Mouse (Mus musculus) olfactory bulb, adult 2 months (tissue): Measurements from ENCODE around the gene Pusl1.

Experiments
- CTCF ChIP-seq: fragments of 200-500 bp; IDR thresholded peaks from 2 replicates; pipeline ENCODE4 v1.5.1; 2012; ENCODE audit warnings: low read depth, mild to moderate bottlenecking, low read length, moderate library complexity; ENCODE audit not compliant: insufficient read depth
- POLR2A ChIP-seq: fragments of 200-500 bp; IDR thresholded peaks from 2 replicates; pipeline ENCODE4 v1.6.1; 2012; ENCODE audit warnings: mild to moderate bottlenecking, low read depth, low read length, moderate library complexity; ENCODE audit not compliant: insufficient read depth

GRCm38 (mm10) chr4:155895216-155895615 lies 3.6 kb upstream of the Pusl1 start:
- TF ChIP-seq CTCF (no peak), POLR2A (no peak)
